Mouse (Mus musculus) heart, embryonic 11.5 days (tissue): ENCODE data around the gene Tmsb15l. TPM values are rescaled to one million over a fixed set of nuclear protein-coding genes. Genes with fewer than 3 reads are reported as not detected.
A peak's percentile ranks its signal among the peaks of the same experiment; 100 is the strongest.
"Not testable (repeated sequence)": the region's sequence is repeated elsewhere in the genome, so short reads cannot be mapped to it uniquely, and the experiment has no call there.

ENCODE experiments used
- ATAC-seq: fragments of 200-750 bp; cut with Nextera tagmentation; replicated peaks from 2 replicates; pipeline ENCODE4 v1.8.0; 2017; ENCODE audit warnings: moderate library complexity; ENCODE audit not compliant: insufficient number of reproducible peaks, low FRiP score, low TSS enrichment
- H3K27ac ChIP-seq: fragments of 300-500 bp; sonication (generic); 2 replicates; pipeline ENCODE4 v1.5.1; 2014; ENCODE audit warnings: mild to moderate bottlenecking, low read depth, low read length
- H3K27me3 ChIP-seq: fragments of 300-500 bp; sonication (generic); 2 replicates; pipeline ENCODE4 v1.6.1; 2014; ENCODE audit warnings: mild to moderate bottlenecking, low read length, mixed read lengths; ENCODE audit not compliant: control insufficient read depth, insufficient read depth
- H3K36me3 ChIP-seq: fragments of 300-500 bp; sonication (generic); 2 replicates; pipeline ENCODE4 v1.6.1; 2014; ENCODE audit warnings: mild to moderate bottlenecking, low read length, moderate library complexity, mixed read lengths; ENCODE audit not compliant: control insufficient read depth, insufficient read depth
- H3K4me1 ChIP-seq: fragments of 300-500 bp; sonication (generic); 2 replicates; pipeline ENCODE4 v1.6.1; 2014; ENCODE audit warnings: low read length; ENCODE audit not compliant: control insufficient read depth, insufficient read depth
- H3K4me2 ChIP-seq: fragments of 300-500 bp; sonication (generic); 2 replicates; pipeline ENCODE4 v1.6.1; 2014; ENCODE audit warnings: mild to moderate bottlenecking, moderate library complexity
- H3K4me3 ChIP-seq: fragments of 300-500 bp; sonication (generic); 2 replicates; pipeline ENCODE4 v1.5.1; 2014; ENCODE audit warnings: low read depth, low read length
- H3K9ac ChIP-seq: fragments of 300-500 bp; sonication (generic); 2 replicates; pipeline ENCODE4 v1.6.1; 2014; ENCODE audit warnings: mild to moderate bottlenecking, low read depth, low read length, moderate library complexity
- H3K9me3 ChIP-seq: fragments of 300-500 bp; sonication (generic); replicated peaks from 2 replicates; pipeline ENCODE4 v1.6.1; 2016; ENCODE audit warnings: low read length; ENCODE audit not compliant: control insufficient read depth
- WGBS: fragments of 180-500 bp; shearing (Covaris S2); extraction: QIAGEN DNeasy Blood & Tissue Kit; methylation state at CpG from one replicate; pipeline ENCODE4 v1.1.7; 2014; ENCODE audit not compliant: insufficient replicate concordance; 5-methylcytosine and 5-hydroxymethylcytosine counted together
- polyA plus RNA-seq: library from polyadenylated mRNA; unstranded; fragments of >200 nt; fragmentation: Nextera tagmentation; extraction: Ambion mirVana; gene quantifications from 2 replicates; pipeline ENCODE4 v1.2.1, GENCODE M21; 2014

The Tmsb15l gene
- polyA plus RNA-seq, 1 experiment from 2014 or later = 4.3 TPM

- ATAC-seq = no peak
- no peaks in the 10 kb centered on the region for H3K36me3 ChIP-seq
- WGBS = 59% methylated on average over 2 of the region's 2 CpGs
- H3K4me1 ChIP-seq = no peaks in the 10 kb centered on the region
- H3K9me3 ChIP-seq = no peaks in the 10 kb centered on the region
- no peak overlapping the region for H3K9ac ChIP-seq
- no peak overlapping the region for H3K27ac ChIP-seq
- no peak overlapping the region for H3K4me3 ChIP-seq
- no peak overlapping the region for H3K4me2 ChIP-seq
- peaks cover 12% of the 10 kb centered on the region for H3K27me3 ChIP-seq
Observed at GRCm38 (mm10) chrX:136991274-136991673, 14.6 kb upstream of the Tmsb15l start.

- H3K9me3 ChIP-seq = no peaks in the 10 kb centered on the region
- no peaks in the 10 kb centered on the region for H3K4me1 ChIP-seq
- H3K9ac ChIP-seq = no peak overlapping the region
- H3K36me3 ChIP-seq = no peaks in the 10 kb centered on the region
- H3K4me3 ChIP-seq = no peak overlapping the region
- ATAC-seq = no peak
- H3K27ac ChIP-seq = no peak overlapping the region
- H3K4me2 ChIP-seq = no peak overlapping the region
- no peaks in the 10 kb centered on the region for H3K27me3 ChIP-seq
Observed at GRCm38 (mm10) chrX:136986039-136986438, 9.4 kb upstream of the Tmsb15l start.

GRCm38 (mm10) chrX:136978616-136979015, 1.9 kb upstream of the Tmsb15l start:
- no peak overlapping the region for H3K4me3 ChIP-seq
- H3K4me2 ChIP-seq = no peak overlapping the region
- H3K9me3 ChIP-seq = no peaks in the 10 kb centered on the region
- H3K27ac ChIP-seq = no peak overlapping the region
- no peaks in the 10 kb centered on the region for H3K4me1 ChIP-seq
- ATAC-seq = no peak
- no peaks in the 10 kb centered on the region for H3K27me3 ChIP-seq
- no peak overlapping the region for H3K9ac ChIP-seq
- no peaks in the 10 kb centered on the region for H3K36me3 ChIP-seq

GRCm38 (mm10) chrX:136975397-136975796, 1.3 kb downstream of the Tmsb15l start, which contains the start of gene Tmsb15b2:
Gene Tmsb15b2, minus strand, starts transcription at chrX:136975497.
- WGBS = 78% methylated on average over 6 of the region's 6 CpGs
- Histone ChIP-seq H3K4me3 (peak within 1 kb of the TSS; percentile 42), H3K4me2 (peak within 1 kb of the TSS; percentile 60)
- not testable (repeated sequence) for H3K27ac ChIP-seq, H3K9me3 ChIP-seq, H3K4me1 ChIP-seq, H3K27me3 ChIP-seq, ATAC-seq, H3K9ac ChIP-seq, H3K36me3 ChIP-seq

GRCm38 (mm10) chrX:136959688-136960087, 17.0 kb downstream of the Tmsb15l start:
- ATAC-seq = no peak
- H3K4me3 ChIP-seq = no peak overlapping the region
- H3K36me3 ChIP-seq = no peaks in the 10 kb centered on the region
- H3K9ac ChIP-seq = no peak overlapping the region
- H3K27me3 ChIP-seq = no peaks in the 10 kb centered on the region
- 32% methylated on average over 2 of the region's 2 CpGs for WGBS
- H3K9me3 ChIP-seq = no peaks in the 10 kb centered on the region
- no peak overlapping the region for H3K27ac ChIP-seq
- H3K4me1 ChIP-seq = no peaks in the 10 kb centered on the region
- no peak overlapping the region for H3K4me2 ChIP-seq

- H3K27me3 ChIP-seq, H3K9ac ChIP-seq, H3K27ac ChIP-seq, H3K9me3 ChIP-seq, H3K4me1 ChIP-seq, H3K36me3 ChIP-seq, ATAC-seq: not testable (repeated sequence)
- 0 out of 2 replicates have a peak overlapping the region, but pooled peaks have one; percentile 10 for H3K4me3 ChIP-seq
- peak overlapping the region; percentile 51 for H3K4me2 ChIP-seq
- 61% methylated on average over 5 of the region's 5 CpGs for WGBS
Observed at GRCm38 (mm10) chrX:136958300-136958699, 18.4 kb downstream of the Tmsb15l start.

- Histone ChIP-seq H3K4me2 (peak overlapping the region; percentile 51), H3K4me3 (peak overlapping the region; percentile 25; the same call in 1 of the 2 replicates)
- H3K9ac ChIP-seq, H3K4me1 ChIP-seq, H3K27me3 ChIP-seq, H3K27ac ChIP-seq, H3K36me3 ChIP-seq, H3K9me3 ChIP-seq: not testable (repeated sequence)
- ATAC-seq = peak; percentile 80
- 23% methylated on average over 13 of the region's 13 CpGs for WGBS
Observed at GRCm38 (mm10) chrX:136957583-136958279, 18.9 kb downstream of the Tmsb15l start.

- Histone ChIP-seq H3K4me3 (no peak overlapping the region), H3K4me2 (no peak overlapping the region), H3K4me1 (no peaks in the 10 kb centered on the region), H3K36me3 (no peaks in the 10 kb centered on the region), H3K27me3 (no peaks in the 10 kb centered on the region), H3K9ac (no peak overlapping the region), H3K27ac (no peak overlapping the region), H3K9me3 (no peaks in the 10 kb centered on the region)
- no peak for ATAC-seq
- 35% methylated on average over 3 of the region's 3 CpGs for WGBS
Observed at GRCm38 (mm10) chrX:136937985-136938384, 38.7 kb downstream of the Tmsb15l start.

GRCm38 (mm10) chrX:136927031-136927430, 49.6 kb downstream of the Tmsb15l start, which contains the start of gene H2bfm:
Gene H2bfm, plus strand, starts transcription at chrX:136927325.
- Histone ChIP-seq H3K4me3 (no peak within 1 kb of the TSS), H3K27ac (no peak within 1 kb of the TSS), H3K4me2 (no peak within 1 kb of the TSS), H3K9me3 (no peaks in the 10 kb centered on the region), H3K27me3 (no peaks in the 10 kb centered on the region), H3K4me1 (no peaks in the 10 kb centered on the region), H3K9ac (no peak within 1 kb of the TSS), H3K36me3 (no peaks in the 10 kb centered on the region)
- 84% methylated on average over 14 of the region's 14 CpGs for WGBS
- no peak for ATAC-seq
